Mouse (Mus musculus): ENCODE data around the gene Gm13271.
"Not testable (repeated sequence)": the region's sequence is repeated elsewhere in the genome, so short reads cannot be mapped to it uniquely, and the experiment has no call there.

Gm13271 gene

GRCm38 (mm10) chr4:88754818-88755340 is at the start of gene Gm13271:
Gene Gm13271 (plus strand): TSS chr4:88754868.
- in situ Hi-C loops (cut with MseI, MboI), result not testable (repeated sequence)

- in situ Hi-C loops (cut with MseI, MboI), result no loop called here
Measured at GRCm38 (mm10) chr4:88705924-88706323, 48.7 kb upstream of the Gm13271 start.

- in situ Hi-C loops (cut with MseI, MboI), result no loop called here
Measured at GRCm38 (mm10) chr4:88707128-88707826, 47.4 kb upstream of the Gm13271 start.

GRCm38 (mm10) chr4:88714281-88714680 is 40.4 kb upstream of the Gm13271 start:
- in situ Hi-C loops (cut with MseI, MboI), result no loop called here

GRCm38 (mm10) chr4:88715059-88715458 is 39.6 kb upstream of the Gm13271 start:
- in situ Hi-C loops (cut with MseI, MboI), result no loop called here

GRCm38 (mm10) chr4:88718715-88719114 is 36.0 kb upstream of the Gm13271 start:
- in situ Hi-C loops (cut with MseI, MboI), result no loop called here

- in situ Hi-C loops (cut with MseI, MboI), result no loop called here
Measured at GRCm38 (mm10) chr4:88721791-88722721, 32.6 kb upstream of the Gm13271 start, which contains the start of the genes Gm26566 and Klhl9. Gene Gm26566 (plus strand): TSS chr4:88721805. Gene Klhl9 (minus strand): TSS chr4:88722465.

- in situ Hi-C loops (cut with MseI, MboI), result no loop called here
Measured at GRCm38 (mm10) chr4:88723497-88724090, 31.1 kb upstream of the Gm13271 start.

- in situ Hi-C loops (cut with MseI, MboI), result no loop called here
Measured at GRCm38 (mm10) chr4:88726727-88727126, 27.9 kb upstream of the Gm13271 start.

- in situ Hi-C loops (cut with MseI, MboI), result no loop called here
Measured at GRCm38 (mm10) chr4:88727324-88727723, 27.3 kb upstream of the Gm13271 start.

- in situ Hi-C loops (cut with MseI, MboI), result no loop called here
Measured at GRCm38 (mm10) chr4:88738480-88738879, 16.2 kb upstream of the Gm13271 start.

- in situ Hi-C loops (cut with MseI, MboI), result no loop called here
Measured at GRCm38 (mm10) chr4:88739036-88739435, 15.6 kb upstream of the Gm13271 start.

- in situ Hi-C loops (cut with MseI, MboI), result no loop called here
Measured at GRCm38 (mm10) chr4:88741426-88741825, 13.2 kb upstream of the Gm13271 start.

GRCm38 (mm10) chr4:88742771-88743371 is 11.8 kb upstream of the Gm13271 start:
- in situ Hi-C loops (cut with MseI, MboI), result no loop called here

GRCm38 (mm10) chr4:88744207-88744606 is 10.5 kb upstream of the Gm13271 start:
- in situ Hi-C loops (cut with MseI, MboI), result no loop called here

- in situ Hi-C loops (cut with MseI, MboI), result no loop called here
Measured at GRCm38 (mm10) chr4:88749926-88750325, 4.7 kb upstream of the Gm13271 start.

GRCm38 (mm10) chr4:88756581-88757513 is 2.2 kb downstream of the Gm13271 start:
- in situ Hi-C loops (cut with MseI, MboI), result not testable (repeated sequence)

GRCm38 (mm10) chr4:88757628-88758031 is 3.0 kb downstream of the Gm13271 start:
- in situ Hi-C loops (cut with MseI, MboI), result not testable (repeated sequence)

- in situ Hi-C loops (cut with MseI, MboI), result not testable (repeated sequence)
Measured at GRCm38 (mm10) chr4:88758751-88759150, 4.1 kb downstream of the Gm13271 start.

- in situ Hi-C loops (cut with MseI, MboI), result not testable (repeated sequence)
Measured at GRCm38 (mm10) chr4:88759610-88760268, 5.1 kb downstream of the Gm13271 start, which contains the start of gene Gm13283. Gene Gm13283 (plus strand): TSS chr4:88760119.
